Mouse (Mus musculus) limb, embryonic 13.5 days (tissue): Measurements from ENCODE around the gene Zfp747. TPM values are rescaled to one million over a fixed set of nuclear protein-coding genes. Genes with fewer than 3 reads are reported as not detected.
"Not testable (repeated sequence)": the region's sequence is repeated elsewhere in the genome, so short reads cannot be mapped to it uniquely, and the experiment has no call there.

Experiments
- ATAC-seq: fragments of 200-750 bp; cut with Nextera tagmentation; 2 replicates; pipeline ENCODE4 v1.8.0; 2017; ENCODE audit warnings: low read depth, moderate number of reproducible peaks, moderate TSS enrichment; ENCODE audit not compliant: low FRiP score
- H3K27ac ChIP-seq: fragments of 300-500 bp; sonication (generic); 2 replicates; pipeline ENCODE4 v1.5.1; 2015; ENCODE audit warnings: inconsistent platforms, mild to moderate bottlenecking, moderate library complexity
- H3K27me3 ChIP-seq: fragments of 300-500 bp; sonication (generic); 2 replicates; pipeline ENCODE4 v1.6.1; 2015; ENCODE audit warnings: mild to moderate bottlenecking, inconsistent platforms
- H3K36me3 ChIP-seq: fragments of 300-500 bp; sonication (generic); 2 replicates; pipeline ENCODE4 v1.6.1; 2015; ENCODE audit warnings: inconsistent platforms, mild to moderate bottlenecking, moderate library complexity
- H3K4me1 ChIP-seq: fragments of 300-500 bp; sonication (generic); 2 replicates; pipeline ENCODE4 v1.6.1; 2015; ENCODE audit warnings: inconsistent platforms
- H3K4me2 ChIP-seq: fragments of 300-500 bp; sonication (generic); replicated peaks from 2 replicates; pipeline ENCODE4 v1.6.1; 2015; ENCODE audit warnings: inconsistent platforms, mild to moderate bottlenecking, moderate library complexity
- H3K4me3 ChIP-seq: fragments of 300-500 bp; sonication (generic); 2 replicates; pipeline ENCODE4 v1.5.1; 2015; ENCODE audit warnings: moderate library complexity, mild to moderate bottlenecking, inconsistent platforms
- H3K9ac ChIP-seq: fragments of 300-500 bp; sonication (generic); 2 replicates; pipeline ENCODE4 v1.6.1; 2015; ENCODE audit warnings: mild to moderate bottlenecking, inconsistent platforms
- H3K9me3 ChIP-seq: fragments of 300-500 bp; sonication (generic); 2 replicates; pipeline ENCODE4 v1.6.1; 2016; ENCODE audit warnings: inconsistent platforms
- WGBS: fragments of 180-500 bp; shearing (Covaris S2); methylation state at CpG from one replicate; pipeline ENCODE4 v1.1.7; 2015; 5-methylcytosine and 5-hydroxymethylcytosine counted together
- polyA plus RNA-seq: library from polyadenylated mRNA; unstranded; fragments of >200 nt; fragmentation: Nextera tagmentation; extraction: Ambion mirVana; gene quantifications from 2 replicates; pipeline ENCODE4 v1.2.1, GENCODE M21; 2015

Gene Zfp747
- 8.7 and 9.2 TPM in 2 replicates for polyA plus RNA-seq

DNA sequence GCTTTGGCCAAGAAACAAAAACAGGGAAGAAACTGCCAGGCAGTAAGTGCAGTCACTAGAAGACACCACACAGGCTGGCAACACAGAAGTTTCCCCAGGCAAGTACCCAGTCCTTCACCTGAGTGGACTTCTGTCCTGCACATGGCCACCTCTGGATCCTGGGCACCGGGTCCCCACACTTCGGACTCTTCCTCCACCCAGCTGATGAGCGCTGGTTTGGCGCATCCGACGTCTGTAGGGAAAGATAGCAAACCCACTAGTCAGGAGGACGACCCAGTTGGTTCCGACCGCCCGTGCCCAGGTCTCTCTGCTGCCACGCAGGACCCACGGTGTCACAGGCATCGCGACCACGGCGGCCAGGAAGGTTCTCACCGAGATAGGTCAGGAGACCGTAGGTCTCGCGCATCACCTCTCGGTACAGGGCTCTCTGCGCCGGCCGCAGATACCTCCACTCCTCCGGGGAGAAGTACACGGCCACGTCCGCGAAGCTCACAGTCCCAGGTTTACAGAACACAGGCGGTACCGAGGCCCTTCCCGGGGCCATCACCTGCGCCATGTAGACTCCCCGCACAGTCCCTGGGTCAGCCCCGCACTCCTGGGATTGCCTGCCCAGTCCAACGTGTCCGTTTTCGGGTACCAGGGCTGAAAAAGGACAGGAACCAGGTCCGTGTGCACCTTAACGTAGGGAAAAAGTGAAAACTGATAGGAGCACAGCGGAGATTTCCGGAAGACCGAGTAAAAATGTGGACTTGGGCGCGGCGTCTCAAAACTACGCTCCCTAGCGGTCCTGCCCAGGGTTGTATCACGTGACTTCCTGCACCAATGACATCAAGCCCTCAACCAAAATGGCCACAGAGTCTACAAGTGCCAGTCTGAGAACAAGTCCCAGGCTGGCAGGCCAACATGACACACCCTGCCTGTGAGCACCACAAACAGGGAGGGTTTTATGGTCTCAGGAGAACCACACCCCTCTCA lies at the start of gene Zfp747:
Gene Zfp747 (minus strand): TSS at position 780 of the 975 bp plus-strand sequence.
- not testable (repeated sequence) for H3K9me3 ChIP-seq, H3K4me1 ChIP-seq, H3K27ac ChIP-seq, H3K27me3 ChIP-seq
- H3K36me3 ChIP-seq: peaks cover 18% of the 10 kb centered on the region
- WGBS: 1% methylated on average over 49 of the region's 49 CpGs
- H3K4me3 ChIP-seq: peak within 1 kb of the TSS; percentile 73
- peak; percentile 95 for ATAC-seq
- peak within 1 kb of the TSS; percentile 77 for H3K4me2 ChIP-seq
- H3K9ac ChIP-seq: peak within 1 kb of the TSS; percentile 83

DNA sequence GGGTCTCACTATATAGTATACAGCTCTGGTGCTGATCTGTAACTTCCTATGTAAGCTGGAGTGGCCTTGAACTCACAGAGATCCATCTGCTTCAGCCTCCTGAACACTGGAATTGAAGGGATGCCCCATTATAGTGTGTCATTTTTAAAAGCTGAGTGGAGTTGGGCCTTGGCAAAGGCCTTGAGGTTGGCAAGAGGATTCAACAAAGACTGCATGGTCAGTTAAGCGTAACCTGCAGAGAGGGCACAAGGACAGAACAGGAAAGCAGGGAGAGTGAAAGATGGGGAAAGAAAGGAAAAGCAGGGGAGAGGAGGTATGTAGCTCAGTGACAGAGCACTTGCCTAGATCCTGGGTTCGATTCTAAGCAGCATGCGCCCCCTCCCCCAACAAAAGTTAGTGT lies 49.4 kb upstream of the Zfp747 start:
- Histone ChIP-seq H3K4me2 (no peak overlapping the region), H3K9me3 (no peaks in the 10 kb centered on the region), H3K36me3 (no peaks in the 10 kb centered on the region), H3K4me3 (no peak overlapping the region), H3K4me1 (peaks cover 15% of the 10 kb centered on the region), H3K9ac (no peak overlapping the region), H3K27ac (no peak overlapping the region), H3K27me3 (peaks cover 18% of the 10 kb centered on the region)
- 90% methylated on average over 3 of the region's 3 CpGs for WGBS
- ATAC-seq: no peak

DNA sequence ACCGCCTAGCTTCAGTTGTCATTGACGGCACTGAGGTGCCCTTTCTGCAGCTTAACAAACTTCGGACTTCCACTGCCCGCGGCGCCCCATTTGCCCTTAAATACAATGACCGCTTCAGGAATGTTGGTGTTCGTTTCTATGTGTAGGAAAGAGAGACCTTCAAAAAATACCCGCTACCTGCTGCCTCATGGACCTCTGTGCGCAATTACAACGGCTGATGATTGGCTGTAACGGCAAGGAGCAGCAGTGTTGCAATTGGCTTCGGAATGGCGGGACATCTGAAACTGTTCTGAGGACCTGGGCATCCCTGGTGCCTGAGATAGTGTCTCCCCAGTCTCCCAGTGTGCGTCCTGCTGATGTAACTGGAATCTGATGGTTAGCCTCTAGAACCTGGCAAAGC lies 46.4 kb upstream of the Zfp747 start:
- under 1% methylated on average over 15 of the region's 15 CpGs for WGBS
- peak; percentile 42; the same call in 1 of the 2 replicates for ATAC-seq
- H3K36me3 ChIP-seq: peaks cover 18% of the 10 kb centered on the region
- H3K9me3 ChIP-seq: no peaks in the 10 kb centered on the region
- no peak overlapping the region for H3K27ac ChIP-seq
- H3K4me1 ChIP-seq: peaks cover 15% of the 10 kb centered on the region
- H3K9ac ChIP-seq: peak overlapping the region; percentile 93
- peak overlapping the region; percentile 98 for H3K4me2 ChIP-seq
- H3K27me3 ChIP-seq: peaks cover 18% of the 10 kb centered on the region
- H3K4me3 ChIP-seq: peak overlapping the region; percentile 75

GRCm38 (mm10) chr7:127421388-127422191 lies 45.7 kb upstream of the Zfp747 start, which contains the start of gene Zfp688:
TSS of gene Zfp688 (minus strand) at chr7:127422068.
- ATAC-seq: peak; percentile 96
- under 1% methylated on average over 48 of the region's 48 CpGs for WGBS
- Histone ChIP-seq H3K4me3 (peak within 1 kb of the TSS; percentile 75), H3K4me1 (peaks cover 15% of the 10 kb centered on the region), H3K27me3 (peaks cover 18% of the 10 kb centered on the region), H3K9ac (peak within 1 kb of the TSS; percentile 93), H3K36me3 (peaks cover 18% of the 10 kb centered on the region), H3K4me2 (peak within 1 kb of the TSS; percentile 98), H3K9me3 (no peaks in the 10 kb centered on the region), H3K27ac (peak within 1 kb of the TSS; percentile 62; the same call in 1 of the 2 replicates)

GRCm38 (mm10) chr7:127411418-127411817 lies 35.6 kb upstream of the Zfp747 start:
- H3K4me1 ChIP-seq: no peaks in the 10 kb centered on the region
- H3K27me3 ChIP-seq: no peaks in the 10 kb centered on the region
- WGBS: 66% methylated on average over 2 of the region's 2 CpGs
- ATAC-seq: no peak
- no peak overlapping the region for H3K27ac ChIP-seq
- H3K9me3 ChIP-seq: no peaks in the 10 kb centered on the region
- no peak overlapping the region for H3K4me2 ChIP-seq
- H3K9ac ChIP-seq: no peak overlapping the region
- no peaks in the 10 kb centered on the region for H3K36me3 ChIP-seq
- no peak overlapping the region for H3K4me3 ChIP-seq

GRCm38 (mm10) chr7:127406002-127406987 lies 30.4 kb upstream of the Zfp747 start, which contains the start of gene Zfp764:
TSS of gene Zfp764 (minus strand) at chr7:127406822.
- not testable (repeated sequence) for H3K9me3 ChIP-seq, H3K27me3 ChIP-seq, H3K4me1 ChIP-seq
- Histone ChIP-seq H3K27ac (peak within 1 kb of the TSS; percentile 75), H3K4me2 (peak within 1 kb of the TSS; percentile 88), H3K36me3 (peaks cover 10% of the 10 kb centered on the region), H3K9ac (peak within 1 kb of the TSS; percentile 86), H3K4me3 (peak within 1 kb of the TSS; percentile 59)
- 5% methylated on average over 40 of the region's 40 CpGs for WGBS
- peak; percentile 88 for ATAC-seq

DNA sequence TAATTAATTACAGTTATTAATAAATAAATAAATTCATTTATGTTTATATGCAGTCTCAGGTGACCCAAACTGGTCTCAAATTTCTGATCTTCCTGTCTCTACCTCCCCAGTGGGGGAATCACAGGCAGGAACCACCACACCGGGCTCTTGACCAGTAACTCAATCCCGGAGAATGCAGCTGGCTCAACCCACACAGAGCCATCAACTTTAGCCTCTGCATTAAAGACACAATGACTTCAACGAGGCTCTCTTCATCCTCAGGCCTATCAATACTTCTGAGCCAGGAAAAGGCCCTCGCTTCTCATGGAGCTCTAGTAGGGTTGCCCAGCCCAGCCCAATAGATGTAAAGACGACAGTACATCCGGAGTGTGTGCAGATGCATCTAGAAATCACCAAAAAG lies 28.3 kb upstream of the Zfp747 start:
- not testable (repeated sequence) for H3K27ac ChIP-seq, H3K9me3 ChIP-seq, H3K4me3 ChIP-seq, H3K9ac ChIP-seq, H3K4me1 ChIP-seq, H3K27me3 ChIP-seq, ATAC-seq, H3K4me2 ChIP-seq
- peaks cover 10% of the 10 kb centered on the region for H3K36me3 ChIP-seq
- 96% methylated on average over 6 of the region's 6 CpGs for WGBS

- ATAC-seq: no peak
- H3K27ac ChIP-seq: no peak overlapping the region
- no peak overlapping the region for H3K4me3 ChIP-seq
- H3K36me3 ChIP-seq: peaks cover 10% of the 10 kb centered on the region
- H3K4me2 ChIP-seq: no peak overlapping the region
- H3K27me3 ChIP-seq: no peaks in the 10 kb centered on the region
- no peak overlapping the region for H3K9ac ChIP-seq
- H3K4me1 ChIP-seq: peaks cover 6% of the 10 kb centered on the region; the same call in 1 of the 2 replicates
- H3K9me3 ChIP-seq: peaks cover 7% of the 10 kb centered on the region
- 63% methylated on average over 2 of the region's 2 CpGs for WGBS
These were observed 27.1 kb upstream of the Zfp747 start for GRCm38 (mm10) chr7:127402980-127403379.

DNA sequence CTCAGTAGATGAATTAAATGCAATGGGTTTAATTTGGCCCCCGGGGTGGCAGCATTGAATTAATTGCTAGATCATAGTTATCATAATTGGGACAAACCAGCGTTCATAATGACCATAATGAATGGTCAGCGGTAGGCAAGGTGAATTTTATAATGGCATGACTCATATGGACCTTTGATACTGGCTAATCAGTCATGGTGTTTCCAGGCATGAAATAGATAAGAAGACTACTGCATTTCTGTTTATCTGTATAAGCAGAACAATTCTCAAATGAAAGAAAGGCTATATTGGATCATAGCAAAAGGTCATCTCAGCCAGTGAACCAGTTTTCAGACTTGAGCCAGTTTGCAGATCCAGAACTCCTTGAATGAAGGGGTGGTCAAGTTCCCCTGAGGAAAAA lies 24.5 kb upstream of the Zfp747 start:
- Histone ChIP-seq H3K36me3 (peaks cover 10% of the 10 kb centered on the region), H3K4me2 (no peak overlapping the region), H3K27ac (no peak overlapping the region), H3K27me3 (0 out of 2 replicates have a peak, but pooled peaks cover 3% of the 10 kb centered on the region), H3K9ac (no peak overlapping the region), H3K4me1 (no peaks in the 10 kb centered on the region), H3K4me3 (no peak overlapping the region), H3K9me3 (peaks cover 6% of the 10 kb centered on the region)
- 66% methylated on average over 3 of the region's 3 CpGs for WGBS
- ATAC-seq: no peak

DNA sequence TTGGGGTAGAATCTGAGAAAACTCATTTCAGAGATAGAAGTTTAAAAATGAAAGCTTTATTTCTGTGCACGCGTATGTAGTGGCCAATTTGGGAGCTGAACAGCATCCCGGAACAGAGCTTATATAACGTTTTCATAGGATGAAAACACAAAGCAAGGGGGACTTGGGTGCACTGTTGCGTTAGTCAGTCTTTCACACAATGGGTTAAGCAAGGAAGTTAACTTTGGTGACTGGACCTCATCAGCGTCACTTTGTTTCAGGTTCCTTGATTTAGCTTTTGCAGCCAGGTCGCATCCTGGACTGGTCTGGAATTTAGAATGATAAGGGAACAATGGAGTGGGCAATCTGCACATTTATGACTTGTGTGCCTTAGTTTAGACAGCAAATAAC lies 18.1 kb upstream of the Zfp747 start:
- H3K9me3 ChIP-seq: no peaks in the 10 kb centered on the region
- peaks cover 16% of the 10 kb centered on the region for H3K4me1 ChIP-seq
- peak overlapping the region; percentile 75; the same call in 1 of the 2 replicates for H3K27ac ChIP-seq
- H3K9ac ChIP-seq: peak overlapping the region; percentile 66
- 20% methylated on average over 7 of the region's 7 CpGs for WGBS
- H3K27me3 ChIP-seq: 0 out of 2 replicates have a peak, but pooled peaks cover 3% of the 10 kb centered on the region
- H3K4me3 ChIP-seq: peak overlapping the region; percentile 69
- H3K36me3 ChIP-seq: peaks cover 16% of the 10 kb centered on the region
- H3K4me2 ChIP-seq: peak overlapping the region; percentile 80
- 0 out of 2 replicates have a peak, but pooled peaks have one; percentile 16 for ATAC-seq
